Mouse (Mus musculus): ENCODE measurements around the gene Trim14. TPM values are rescaled to one million over a fixed set of nuclear protein-coding genes. Genes with fewer than 3 reads are reported as not detected.

Gene Trim14
- polyA plus RNA-seq, 1 experiment from 2014 or later = 1.6 TPM

GRCm38 (mm10) chr4:46526226-46526625 is 9.7 kb downstream of the Trim14 start:
- no peak overlapping the region for H3K4me2 ChIP-seq (ENCODE audit: low read length)
- DNase-seq (ENCODE audit: low spot score) (no peak), ATAC-seq (no peak)
- no peak overlapping the region for H3K4me3 ChIP-seq (ENCODE audit: low read depth, low read length)
- no peak overlapping the region for H3K27ac ChIP-seq (ENCODE audit: low read depth, low read length)
- 86% methylated on average over 3 of the region's 3 CpGs for WGBS
- H3K4me1 ChIP-seq (ENCODE audit: control insufficient read depth, insufficient read depth, low read length) = peaks cover 3% of the 10 kb centered on the region; the same call in 1 of the 2 replicates
- H3K36me3 ChIP-seq (ENCODE audit: control insufficient read depth, insufficient read depth, low read length) = no peaks in the 10 kb centered on the region
- H3K9ac ChIP-seq (ENCODE audit: low read length) = no peak overlapping the region
- no peaks in the 10 kb centered on the region for H3K9me3 ChIP-seq (replicated peaks; ENCODE audit: control insufficient read depth, low read length)
- no peaks in the 10 kb centered on the region for H3K27me3 ChIP-seq (replicated peaks; ENCODE audit: control insufficient read depth, insufficient read depth, low read length)

DNA sequence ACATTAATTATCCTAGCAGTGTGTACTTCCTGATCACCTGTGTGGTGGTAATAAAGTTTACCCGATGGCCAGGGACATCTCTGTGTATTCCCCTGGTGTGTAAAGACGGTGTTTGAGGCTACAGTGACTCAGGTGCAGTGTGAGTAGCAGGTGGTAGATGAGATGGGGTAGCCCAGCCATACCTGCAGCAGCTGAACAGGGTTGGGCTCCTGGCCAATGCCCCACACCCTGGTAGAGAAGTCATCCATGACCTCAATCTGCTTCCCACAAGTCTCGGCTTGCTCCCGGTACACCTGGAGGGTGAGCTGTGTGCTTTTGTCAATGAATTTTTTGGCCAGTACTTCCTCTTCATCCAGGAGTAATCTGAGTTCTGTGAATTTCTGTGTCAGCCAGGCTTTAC is 12.6 kb downstream of the Trim14 start:
- Histone ChIP-seq H3K4me2 (ENCODE audit: low read length) (no peak overlapping the region), H3K9ac (ENCODE audit: low read length) (no peak overlapping the region), H3K4me1 (ENCODE audit: control insufficient read depth, insufficient read depth, low read length) (peaks cover 3% of the 10 kb centered on the region; the same call in 1 of the 2 replicates), H3K9me3 (replicated peaks; ENCODE audit: control insufficient read depth, low read length) (no peaks in the 10 kb centered on the region), H3K36me3 (ENCODE audit: control insufficient read depth, insufficient read depth, low read length) (no peaks in the 10 kb centered on the region), H3K27ac (ENCODE audit: low read depth, low read length) (no peak overlapping the region), H3K27me3 (replicated peaks; ENCODE audit: control insufficient read depth, insufficient read depth, low read length) (no peaks in the 10 kb centered on the region), H3K4me3 (ENCODE audit: low read depth, low read length) (no peak overlapping the region)
- 84% methylated on average over 4 of the region's 4 CpGs for WGBS
- DNase-seq (ENCODE audit: low spot score) (no peak), ATAC-seq (no peak)

GRCm38 (mm10) chr4:46521457-46521856 is 14.5 kb downstream of the Trim14 start:
- Histone ChIP-seq H3K9ac (ENCODE audit: low read length) (no peak overlapping the region), H3K4me2 (ENCODE audit: low read length) (no peak overlapping the region), H3K36me3 (ENCODE audit: control insufficient read depth, insufficient read depth, low read length) (no peaks in the 10 kb centered on the region), H3K4me3 (ENCODE audit: low read depth, low read length) (no peak overlapping the region), H3K9me3 (replicated peaks; ENCODE audit: control insufficient read depth, low read length) (no peaks in the 10 kb centered on the region), H3K27me3 (replicated peaks; ENCODE audit: control insufficient read depth, insufficient read depth, low read length) (no peaks in the 10 kb centered on the region), H3K27ac (ENCODE audit: low read depth, low read length) (no peak overlapping the region), H3K4me1 (ENCODE audit: control insufficient read depth, insufficient read depth, low read length) (no peaks in the 10 kb centered on the region)
- ATAC-seq (no peak), DNase-seq (ENCODE audit: low spot score) (no peak)
- 81% methylated on average over 10 of the region's 10 CpGs for WGBS

GRCm38 (mm10) chr4:46520491-46520890 is 15.4 kb downstream of the Trim14 start:
- Histone ChIP-seq H3K27ac (ENCODE audit: low read depth, low read length) (no peak overlapping the region), H3K27me3 (replicated peaks; ENCODE audit: control insufficient read depth, insufficient read depth, low read length) (no peaks in the 10 kb centered on the region), H3K4me2 (ENCODE audit: low read length) (no peak overlapping the region), H3K9me3 (replicated peaks; ENCODE audit: control insufficient read depth, low read length) (no peaks in the 10 kb centered on the region), H3K4me1 (ENCODE audit: control insufficient read depth, insufficient read depth, low read length) (no peaks in the 10 kb centered on the region), H3K9ac (ENCODE audit: low read length) (no peak overlapping the region), H3K36me3 (ENCODE audit: control insufficient read depth, insufficient read depth, low read length) (no peaks in the 10 kb centered on the region), H3K4me3 (ENCODE audit: low read depth, low read length) (no peak overlapping the region)
- DNase-seq (ENCODE audit: low spot score) (no peak), ATAC-seq (no peak)
- WGBS = 93% methylated on average over 2 of the region's 2 CpGs

GRCm38 (mm10) chr4:46507736-46508460 is 28.0 kb downstream of the Trim14 start:
- DNase-seq (ENCODE audit: low spot score) = peak; percentile 67
- peaks cover 7% of the 10 kb centered on the region; the same call in 1 of the 2 replicates for H3K36me3 ChIP-seq (ENCODE audit: control insufficient read depth, insufficient read depth, low read length)
- peak overlapping the region; percentile 75 for H3K4me2 ChIP-seq (ENCODE audit: low read length)
- H3K9ac ChIP-seq (ENCODE audit: low read length) = no peak overlapping the region
- H3K4me1 ChIP-seq (ENCODE audit: control insufficient read depth, insufficient read depth, low read length) = no peaks in the 10 kb centered on the region
- WGBS = 9% methylated on average over 16 of the region's 16 CpGs
- ATAC-seq = peak; percentile 42; the same call in 1 of the 2 replicates
- H3K9me3 ChIP-seq (replicated peaks; ENCODE audit: control insufficient read depth, low read length) = no peaks in the 10 kb centered on the region
- H3K4me3 ChIP-seq (ENCODE audit: low read depth, low read length) = peak overlapping the region; percentile 57
- H3K27ac ChIP-seq (ENCODE audit: low read depth, low read length) = no peak overlapping the region
- no peaks in the 10 kb centered on the region for H3K27me3 ChIP-seq (replicated peaks; ENCODE audit: control insufficient read depth, insufficient read depth, low read length)

DNA sequence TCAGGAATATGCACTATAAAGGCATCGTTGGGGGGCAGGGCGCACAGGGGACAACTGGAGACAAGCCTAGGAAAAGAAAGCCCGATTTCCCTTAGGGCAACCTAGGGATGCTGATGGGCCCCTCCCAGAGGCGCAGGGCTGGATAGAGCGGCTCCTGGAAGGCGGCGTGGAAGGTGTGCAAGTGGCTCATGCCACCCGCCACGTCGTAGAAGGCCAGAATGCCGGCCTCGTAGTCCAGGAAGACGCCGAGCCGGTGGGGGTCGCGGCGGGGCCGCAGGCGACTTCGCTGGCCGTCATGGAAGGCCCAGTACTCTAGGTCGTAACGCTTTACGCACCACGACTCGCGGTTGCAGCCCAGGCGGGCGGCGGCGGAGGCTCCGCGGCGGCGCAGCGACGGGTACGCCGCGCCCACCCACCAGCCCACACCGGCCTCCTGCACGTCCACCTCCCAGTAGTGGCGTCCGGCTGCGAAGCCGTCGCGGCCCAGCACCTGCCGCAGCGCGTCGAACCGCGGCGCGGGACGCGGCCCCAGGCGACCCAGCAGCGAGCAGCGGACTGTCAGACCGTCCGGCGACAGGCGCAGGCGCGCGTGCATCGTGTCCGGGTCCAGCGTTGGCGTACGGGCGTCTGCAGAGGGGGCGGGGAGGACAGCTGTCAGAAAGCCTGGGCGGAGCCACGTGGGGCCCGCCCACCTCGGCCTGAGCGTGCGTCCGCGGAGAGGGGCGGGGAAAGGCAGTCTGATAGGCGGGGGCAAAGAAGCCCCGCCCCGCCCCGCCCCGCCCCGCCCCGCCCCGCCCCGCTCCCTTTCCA is 28.9 kb downstream of the Trim14 start:
- ATAC-seq = peak; percentile 97
- peaks cover 15% of the 10 kb centered on the region for H3K36me3 ChIP-seq (ENCODE audit: control insufficient read depth, insufficient read depth, low read length)
- H3K4me1 ChIP-seq (ENCODE audit: control insufficient read depth, insufficient read depth, low read length) = no peaks in the 10 kb centered on the region

GRCm38 (mm10) chr4:46505361-46506057 is 30.4 kb downstream of the Trim14 start:
- Histone ChIP-seq H3K36me3 (ENCODE audit: control insufficient read depth, insufficient read depth, low read length) (peaks cover 27% of the 10 kb centered on the region), H3K4me2 (ENCODE audit: low read length) (no peak overlapping the region), H3K4me3 (ENCODE audit: low read depth, low read length) (no peak overlapping the region), H3K4me1 (ENCODE audit: control insufficient read depth, insufficient read depth, low read length) (no peaks in the 10 kb centered on the region), H3K9me3 (replicated peaks; ENCODE audit: control insufficient read depth, low read length) (no peaks in the 10 kb centered on the region), H3K27ac (ENCODE audit: low read depth, low read length) (no peak overlapping the region), H3K27me3 (replicated peaks; ENCODE audit: control insufficient read depth, insufficient read depth, low read length) (no peaks in the 10 kb centered on the region), H3K9ac (ENCODE audit: low read length) (no peak overlapping the region)
- peak; percentile 44 for DNase-seq (ENCODE audit: low spot score)
- ATAC-seq = no peak
- 55% methylated on average over 8 of the region's 8 CpGs for WGBS

More for the DNA sequence above, 28.9 kb downstream of the Trim14 start:
- Histone ChIP-seq H3K27me3 (replicated peaks; ENCODE audit: control insufficient read depth, insufficient read depth, low read length) (no peaks in the 10 kb centered on the region), H3K4me2 (ENCODE audit: low read length) (peak overlapping the region; percentile 75), H3K27ac (ENCODE audit: low read depth, low read length) (peak overlapping the region; percentile 58; the same call in 1 of the 2 replicates), H3K9me3 (replicated peaks; ENCODE audit: control insufficient read depth, low read length) (no peaks in the 10 kb centered on the region), H3K4me3 (ENCODE audit: low read depth, low read length) (peak overlapping the region; percentile 57), H3K9ac (ENCODE audit: low read length) (peak overlapping the region; percentile 74)
- peak; percentile 96 for DNase-seq (ENCODE audit: low spot score)
- under 1% methylated on average over 90 of the region's 94 CpGs for WGBS

DNA sequence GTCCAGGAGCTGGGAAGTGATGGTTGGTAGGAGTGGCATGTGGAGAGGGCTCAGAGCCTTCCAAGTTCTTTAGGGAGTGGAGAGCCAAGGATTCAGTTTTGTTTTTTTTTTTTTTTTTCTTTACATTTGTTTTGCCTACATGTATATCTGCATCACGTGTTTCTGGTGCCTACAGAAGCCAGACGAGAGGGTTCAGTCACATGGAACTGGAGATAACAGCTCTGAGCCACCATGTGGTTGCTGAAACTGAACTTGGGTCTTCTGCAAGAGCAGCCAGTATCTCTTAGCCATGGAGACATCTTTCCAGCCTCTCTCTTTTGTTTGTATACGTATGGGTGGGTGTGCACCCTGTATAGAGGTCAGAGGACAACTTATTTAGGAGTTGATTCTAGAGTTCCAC is 32.1 kb downstream of the Trim14 start:
- H3K4me3 ChIP-seq (ENCODE audit: low read depth, low read length) = no peak overlapping the region
- ATAC-seq (no peak), DNase-seq (ENCODE audit: low spot score) (no peak)
- WGBS = 84% methylated on average over 3 of the region's 3 CpGs
- no peak overlapping the region for H3K4me2 ChIP-seq (ENCODE audit: low read length)
- H3K9me3 ChIP-seq (replicated peaks; ENCODE audit: control insufficient read depth, low read length) = no peaks in the 10 kb centered on the region
- no peaks in the 10 kb centered on the region for H3K27me3 ChIP-seq (replicated peaks; ENCODE audit: control insufficient read depth, insufficient read depth, low read length)
- H3K4me1 ChIP-seq (ENCODE audit: control insufficient read depth, insufficient read depth, low read length) = no peaks in the 10 kb centered on the region
- H3K9ac ChIP-seq (ENCODE audit: low read length) = no peak overlapping the region
- no peak overlapping the region for H3K27ac ChIP-seq (ENCODE audit: low read depth, low read length)
- peaks cover 38% of the 10 kb centered on the region for H3K36me3 ChIP-seq (ENCODE audit: control insufficient read depth, insufficient read depth, low read length)
